Mouse (Mus musculus) forebrain, postnatal 0 days (tissue): ENCODE data around the gene Tbxa2r. TPM values are rescaled to one million over a fixed set of nuclear protein-coding genes. Genes with fewer than 3 reads are reported as not detected.
A peak's percentile ranks its signal among the peaks of the same experiment; 100 is the strongest.

Experiments
- ATAC-seq: fragments of 200-750 bp; cut with Nextera tagmentation; 2 replicates; pipeline ENCODE4 v1.8.0; 2017; ENCODE audit warnings: mild to moderate bottlenecking, moderate library complexity
- DNase-seq: peaks from one replicate; pipeline ENCODE4 v3.0.0-alpha.2; 2015
- H3K27ac ChIP-seq: fragments of 300-500 bp; sonication (generic); 2 replicates; pipeline ENCODE4 v1.5.1; 2014; ENCODE audit warnings: low read depth, mild to moderate bottlenecking, antibody characterized with exemption, low read length, moderate library complexity, mixed read lengths
- H3K27me3 ChIP-seq: fragments of 300-500 bp; sonication (generic); 2 replicates; pipeline ENCODE4 v1.6.1; 2014; ENCODE audit warnings: mild to moderate bottlenecking, low read length, mixed read lengths; ENCODE audit not compliant: insufficient read depth
- H3K36me3 ChIP-seq: fragments of 300-500 bp; sonication (generic); 2 replicates; pipeline ENCODE4 v1.6.1; 2014; ENCODE audit warnings: mild to moderate bottlenecking, moderate library complexity; ENCODE audit not compliant: insufficient read depth
- H3K4me1 ChIP-seq: fragments of 300-500 bp; sonication (generic); 2 replicates; pipeline ENCODE4 v1.6.1; 2014; ENCODE audit warnings: antibody characterized with exemption; ENCODE audit not compliant: insufficient read depth
- H3K4me2 ChIP-seq: fragments of 300-500 bp; sonication (generic); 2 replicates; pipeline ENCODE4 v1.6.1; 2014; ENCODE audit warnings: low read depth, mild to moderate bottlenecking, moderate library complexity
- H3K4me3 ChIP-seq: fragments of 300-500 bp; sonication (generic); 2 replicates; pipeline ENCODE4 v1.5.1; 2014; ENCODE audit warnings: low read depth, low read length, mixed read lengths
- H3K9ac ChIP-seq: fragments of 300-500 bp; sonication (generic); 2 replicates; pipeline ENCODE4 v1.6.1; 2014; ENCODE audit warnings: mild to moderate bottlenecking
- H3K9me3 ChIP-seq: fragments of 300-500 bp; sonication (generic); 2 replicates; pipeline ENCODE4 v1.6.1; 2016; ENCODE audit warnings: low read length
- CTCF ChIP-seq: sonication (generic); IDR thresholded peaks from 2 replicates; pipeline ENCODE4 v1.5.1; 2016; ENCODE audit warnings: antibody characterized with exemption, control low read depth, low read depth
- WGBS: fragments of 180-500 bp; shearing (Covaris S2); extraction: QIAGEN DNeasy Blood & Tissue Kit; methylation state at CpG from one replicate; pipeline ENCODE4 v1.1.7; 2014; 5-methylcytosine and 5-hydroxymethylcytosine counted together
- polyA plus RNA-seq: library from polyadenylated mRNA; unstranded; fragments of >200 nt; fragmentation: Nextera tagmentation; extraction: Ambion mirVana; gene quantifications from 2 replicates; pipeline ENCODE4 v1.2.1, GENCODE M21; 2015
- total RNA-seq: library from RNA; depleted of rRNA; stranded (reverse); fragments of >200 nt; gene quantifications from 2 replicates; pipeline ENCODE4 v1.2.3, GENCODE M21; 2014

The Tbxa2r gene
- total and polyA plus RNA-seq, 2 experiments from 2014 or later, result 3.3 to 3.9 TPM

- H3K27ac ChIP-seq, result no peak overlapping the region
- H3K27me3 ChIP-seq, result no peaks in the 10 kb centered on the region
- no peak overlapping the region for H3K9ac ChIP-seq
- H3K4me3 ChIP-seq, result no peak overlapping the region
- no peak overlapping the region for H3K4me2 ChIP-seq
- no peaks in the 10 kb centered on the region for H3K36me3 ChIP-seq
- no peak for DNase-seq
- H3K9me3 ChIP-seq, result no peaks in the 10 kb centered on the region
- ATAC-seq, result no peak
- 43% methylated on average over 17 of the region's 19 CpGs for WGBS
- no peaks in the 10 kb centered on the region for H3K4me1 ChIP-seq
- no peak for TF ChIP-seq CTCF
Observed at GRCm38 (mm10) chr10:81335393-81336340, 7.1 kb downstream of the Tbxa2r start.

GRCm38 (mm10) chr10:81336558-81336957, 8.0 kb downstream of the Tbxa2r start:
- Histone ChIP-seq H3K36me3 (no peaks in the 10 kb centered on the region), H3K27me3 (peaks cover 6% of the 10 kb centered on the region), H3K9me3 (no peaks in the 10 kb centered on the region), H3K27ac (no peak overlapping the region), H3K4me1 (no peaks in the 10 kb centered on the region), H3K4me3 (no peak overlapping the region), H3K4me2 (no peak overlapping the region), H3K9ac (no peak overlapping the region)
- no peak for DNase-seq
- TF ChIP-seq CTCF, result no peak
- no peak for ATAC-seq
- WGBS, result 100% methylated on average over 4 of the region's 4 CpGs

- DNase-seq, result no peak
- WGBS, result 42% methylated on average over 17 of the region's 17 CpGs
- Histone ChIP-seq H3K9me3 (no peaks in the 10 kb centered on the region), H3K9ac (no peak overlapping the region), H3K36me3 (no peaks in the 10 kb centered on the region), H3K4me1 (no peaks in the 10 kb centered on the region), H3K27ac (no peak overlapping the region), H3K4me3 (no peak overlapping the region), H3K4me2 (no peak overlapping the region), H3K27me3 (peaks cover 36% of the 10 kb centered on the region)
- no peak for TF ChIP-seq CTCF
- no peak for ATAC-seq
Observed at GRCm38 (mm10) chr10:81340551-81341332, 12.2 kb downstream of the Tbxa2r start.

- Histone ChIP-seq H3K27me3 (peaks cover 36% of the 10 kb centered on the region), H3K36me3 (no peaks in the 10 kb centered on the region), H3K9ac (no peak overlapping the region), H3K9me3 (no peaks in the 10 kb centered on the region), H3K4me1 (0 out of 2 replicates have a peak, but pooled peaks cover 1% of the 10 kb centered on the region), H3K27ac (no peak overlapping the region), H3K4me2 (no peak overlapping the region), H3K4me3 (no peak overlapping the region)
- 34% methylated on average over 16 of the region's 16 CpGs for WGBS
- DNase-seq, result peak; percentile 52
- TF ChIP-seq CTCF, result peak; percentile 69
- no peak for ATAC-seq
Observed at GRCm38 (mm10) chr10:81341333-81341949, 12.9 kb downstream of the Tbxa2r start.

- no peak for TF ChIP-seq CTCF
- no peaks in the 10 kb centered on the region for H3K36me3 ChIP-seq
- DNase-seq, result no peak
- no peak within 1 kb of the TSS for H3K27ac ChIP-seq
- peak within 1 kb of the TSS; percentile 34 for H3K4me3 ChIP-seq
- no peak for ATAC-seq
- 0 out of 2 replicates have a peak, but pooled peaks cover 3% of the 10 kb centered on the region for H3K4me1 ChIP-seq
- H3K9ac ChIP-seq, result peak within 1 kb of the TSS; percentile 25
- peak within 1 kb of the TSS; percentile 61 for H3K4me2 ChIP-seq
- peaks cover 36% of the 10 kb centered on the region for H3K27me3 ChIP-seq
- 7% methylated on average over 56 of the region's 67 CpGs for WGBS
- no peaks in the 10 kb centered on the region for H3K9me3 ChIP-seq
Observed at GRCm38 (mm10) chr10:81342686-81343505, 14.4 kb downstream of the Tbxa2r start, which contains the start of gene Gipc3. TSS of gene Gipc3 (minus strand) at chr10:81343266.
